Mouse (Mus musculus) kidney, adult 8-10 months (tissue): ENCODE measurements around the gene Fyco1.
"Not testable (repeated sequence)": the region's sequence is repeated elsewhere in the genome, so short reads cannot be mapped to it uniquely, and the experiment has no call there.

ENCODE experiments used
- DNase-seq, 2 experiments: peaks; one replicate each; pipeline ENCODE4 v3.0.0; 2022

Gene Fyco1

GRCm38 (mm10) chr9:123814326-123814725 lies 37.4 kb downstream of the Fyco1 start:
- no peak for DNase-seq

- DNase-seq = no peak
These were observed 39.9 kb downstream of the Fyco1 start for GRCm38 (mm10) chr9:123811831-123812230.

GRCm38 (mm10) chr9:123808583-123808982 lies 43.1 kb downstream of the Fyco1 start:
- DNase-seq = no peak

- DNase-seq = no peak
These were observed 45.4 kb downstream of the Fyco1 start, which contains the start of gene Cxcr6 for GRCm38 (mm10) chr9:123806267-123806666. Cxcr6 (plus strand) TSS chr9:123806475.

GRCm38 (mm10) chr9:123805241-123805640 lies 46.5 kb downstream of the Fyco1 start:
- DNase-seq = no peak

GRCm38 (mm10) chr9:123802896-123803295 lies 48.8 kb downstream of the Fyco1 start:
- no peak for DNase-seq

GRCm38 (mm10) chr9:123802421-123802820 lies 49.3 kb downstream of the Fyco1 start:
- no peak for DNase-seq

GRCm38 (mm10) chr9:123801527-123801926 lies 50.2 kb downstream of the Fyco1 start:
- DNase-seq = no peak

- peak; percentile 30 to 47 for DNase-seq
These were observed 55.5 kb downstream of the Fyco1 start for GRCm38 (mm10) chr9:123796174-123796573.

- no peak for DNase-seq
These were observed 62.7 kb downstream of the Fyco1 start for GRCm38 (mm10) chr9:123788855-123789529.

- DNase-seq = peak in 1 of 2 experiments; percentile 17
These were observed 78.4 kb downstream of the Fyco1 start for GRCm38 (mm10) chr9:123773299-123773698.

GRCm38 (mm10) chr9:123769532-123769931 lies 82.2 kb downstream of the Fyco1 start:
- DNase-seq = no peak

- no peak for DNase-seq
These were observed 83.3 kb downstream of the Fyco1 start for GRCm38 (mm10) chr9:123768443-123768842.

GRCm38 (mm10) chr9:123766996-123767395 lies 84.7 kb downstream of the Fyco1 start:
- no peak for DNase-seq

- DNase-seq = no peak
These were observed 87.9 kb downstream of the Fyco1 start for GRCm38 (mm10) chr9:123763771-123764170.

- DNase-seq = no peak
These were observed 88.8 kb downstream of the Fyco1 start for GRCm38 (mm10) chr9:123762886-123763285.

GRCm38 (mm10) chr9:123760806-123761205 lies 90.9 kb downstream of the Fyco1 start:
- DNase-seq = no peak

GRCm38 (mm10) chr9:123758645-123759044 lies 93.1 kb downstream of the Fyco1 start:
- DNase-seq = no peak

- DNase-seq = no peak
These were observed 93.5 kb downstream of the Fyco1 start for GRCm38 (mm10) chr9:123758156-123758555.

GRCm38 (mm10) chr9:123757326-123757725 lies 94.4 kb downstream of the Fyco1 start:
- no peak for DNase-seq

- no peak for DNase-seq
These were observed 94.9 kb downstream of the Fyco1 start for GRCm38 (mm10) chr9:123756752-123757151.

GRCm38 (mm10) chr9:123754333-123754732 lies 97.4 kb downstream of the Fyco1 start:
- no peak for DNase-seq

GRCm38 (mm10) chr9:123749687-123750086 lies 102.0 kb downstream of the Fyco1 start:
- not testable (repeated sequence) for DNase-seq

GRCm38 (mm10) chr9:123740799-123741198 lies 110.9 kb downstream of the Fyco1 start:
- no peak for DNase-seq
